Mouse (Mus musculus): ENCODE results near the gene Hmgb1.

DNA sequence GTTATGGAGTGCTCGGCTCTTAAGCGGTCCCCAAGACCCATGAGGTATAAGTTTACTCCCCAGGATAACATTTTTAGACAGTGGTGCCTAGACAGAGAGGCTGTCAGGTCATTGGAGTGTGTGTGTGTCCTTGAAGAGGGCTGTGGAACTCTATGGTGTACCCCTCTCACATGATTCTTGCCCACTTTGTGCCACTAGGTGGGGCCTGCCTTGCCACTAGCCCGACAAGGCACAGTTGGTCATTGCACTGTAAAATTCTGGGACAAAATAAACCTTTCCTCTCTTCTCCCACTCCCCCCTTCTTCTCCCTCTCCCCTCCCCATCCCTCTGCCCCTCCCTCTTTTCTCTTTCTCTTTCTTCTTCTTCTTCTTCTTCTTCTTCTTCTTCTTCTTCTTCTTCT is 96.1 kb downstream of the Hmgb1 start:
- TF ChIP-seq POLR2AphosphoS5 (IDR thresholded peaks at IDR 0.05; ENCODE audit: insufficient replicate concordance, low read depth, low read length) (no peak), CTCF (IDR thresholded peaks at IDR 0.05; ENCODE audit: low read depth, low read length) (no peak), TAL1 (conservative IDR thresholded peaks at IDR 0.05; ENCODE audit: low read depth, low read length) (no peak), GATA2 (IDR thresholded peaks at IDR 0.05; ENCODE audit: borderline replicate concordance, low read depth, low read length) (no peak), GATA1 (IDR thresholded peaks at IDR 0.05; ENCODE audit: borderline replicate concordance, low read length) (no peak)
